Mouse (Mus musculus): ENCODE results near the gene Scarf2.

DNA sequence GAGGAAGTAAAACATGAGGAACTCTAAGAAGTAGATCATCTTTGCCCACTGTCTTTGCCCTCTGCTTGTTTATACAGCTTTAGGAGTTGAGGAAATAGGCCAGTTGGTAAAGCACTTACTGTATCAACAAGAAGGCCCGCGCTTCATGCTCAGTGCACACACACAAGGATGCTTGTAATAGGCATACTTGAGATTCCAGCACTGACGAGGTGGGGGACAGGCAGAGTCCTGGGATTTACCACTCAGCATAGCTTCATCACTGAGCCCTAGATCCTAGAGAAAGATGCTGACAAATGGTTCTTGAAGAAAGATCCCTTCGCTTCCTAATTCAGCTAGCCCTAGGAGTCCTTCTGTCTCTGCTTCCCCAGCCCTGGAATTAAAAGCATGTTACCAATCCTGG is 16.1 kb downstream of the Scarf2 start:
- TF ChIP-seq CTCF (IDR thresholded peaks at IDR 0.05; ENCODE audit: low read depth, low read length) (no peak), GATA1 (IDR thresholded peaks at IDR 0.05; ENCODE audit: borderline replicate concordance, low read length) (no peak), GATA2 (IDR thresholded peaks at IDR 0.05; ENCODE audit: borderline replicate concordance, low read depth, low read length) (no peak), TAL1 (conservative IDR thresholded peaks at IDR 0.05; ENCODE audit: low read depth, low read length) (no peak), POLR2AphosphoS5 (IDR thresholded peaks at IDR 0.05; ENCODE audit: insufficient replicate concordance, low read depth, low read length) (no peak)

Measured in G1E (cell line).